Mouse (Mus musculus) right cerebral cortex, postnatal 4 days (tissue): ENCODE measurements at regions not wholly inside any gene's neighbourhood (a gene's known extent, or its start where the extent isn't known, plus 50 kb on each side); places are given as distances from the start of the nearest gene placed in this dataset.

ENCODE experiments used
- DNase-seq: peaks from one replicate; pipeline ENCODE4 v3.0.0-alpha.2; 2022

DNA sequence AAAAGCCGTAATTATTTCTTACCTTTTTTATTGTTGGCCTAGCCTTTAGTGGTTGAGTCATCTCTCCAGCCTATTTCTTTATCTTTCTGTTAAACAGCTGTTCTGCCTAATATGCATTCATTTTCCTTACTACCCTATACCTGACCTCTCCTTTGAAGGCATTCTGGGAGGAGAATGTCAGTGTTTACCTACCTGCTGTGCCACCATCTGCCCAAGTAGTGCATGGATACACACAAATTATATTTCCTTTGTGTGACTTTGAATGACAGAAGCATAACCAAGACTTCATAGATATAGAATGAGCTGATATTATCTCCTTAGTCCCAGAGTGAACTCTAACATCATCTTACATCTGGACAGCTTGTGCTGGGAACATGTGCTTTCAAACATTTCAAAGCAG is 293.5 kb upstream of the Tom1l1 start:
- DNase-seq, result no peak

GRCm38 (mm10) chr11:90978234-90978633 is 290.1 kb upstream of the Tom1l1 start:
- DNase-seq, result no peak

- peak; percentile 8 for DNase-seq
These were observed 252.9 kb upstream of the Tom1l1 start for GRCm38 (mm10) chr11:90941076-90941475.

- DNase-seq, result no peak
These were observed 237.6 kb upstream of the Tom1l1 start for GRCm38 (mm10) chr11:90925738-90926137.

DNA sequence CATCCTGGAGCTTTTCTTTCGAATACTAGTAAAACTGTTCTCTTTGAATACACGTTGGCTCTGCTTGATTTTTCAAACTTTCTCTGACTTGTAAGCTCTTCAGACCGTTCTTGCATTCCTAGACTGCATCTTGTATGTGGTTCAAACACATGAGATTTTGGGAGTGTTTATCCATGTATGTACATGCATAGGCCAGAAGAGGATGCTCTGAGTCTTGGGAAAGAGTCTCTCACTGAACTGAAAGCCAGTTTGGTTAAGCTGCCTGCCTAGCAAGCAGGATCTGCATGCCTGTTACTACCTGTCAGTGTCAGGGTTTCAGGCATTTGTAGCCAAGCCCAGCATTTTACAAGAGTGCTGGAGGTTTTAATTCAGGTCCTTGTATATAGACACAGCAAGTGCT is 229.6 kb upstream of the Tom1l1 start:
- no peak for DNase-seq

- DNase-seq, result no peak
These were observed 206.1 kb upstream of the Tom1l1 start for GRCm38 (mm10) chr11:90894236-90894635.

DNA sequence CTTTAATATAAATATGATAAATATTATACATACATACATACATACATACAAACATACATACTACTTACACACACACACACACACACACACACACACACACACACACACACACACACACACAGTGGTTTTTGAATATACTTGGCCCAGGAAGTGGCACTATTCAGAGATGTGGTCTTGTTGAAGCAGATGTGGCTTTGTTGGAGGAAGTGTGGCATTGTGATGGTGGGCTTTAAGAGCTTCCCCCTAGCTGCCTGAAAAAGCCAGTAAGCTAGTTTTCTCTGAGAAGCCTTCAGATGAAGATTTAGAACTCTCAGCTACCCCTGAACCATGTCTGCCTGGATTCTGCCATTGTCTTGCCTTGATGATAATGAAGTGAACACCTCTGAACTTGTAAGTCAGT is 185.0 kb upstream of the Tom1l1 start:
- no peak for DNase-seq

DNA sequence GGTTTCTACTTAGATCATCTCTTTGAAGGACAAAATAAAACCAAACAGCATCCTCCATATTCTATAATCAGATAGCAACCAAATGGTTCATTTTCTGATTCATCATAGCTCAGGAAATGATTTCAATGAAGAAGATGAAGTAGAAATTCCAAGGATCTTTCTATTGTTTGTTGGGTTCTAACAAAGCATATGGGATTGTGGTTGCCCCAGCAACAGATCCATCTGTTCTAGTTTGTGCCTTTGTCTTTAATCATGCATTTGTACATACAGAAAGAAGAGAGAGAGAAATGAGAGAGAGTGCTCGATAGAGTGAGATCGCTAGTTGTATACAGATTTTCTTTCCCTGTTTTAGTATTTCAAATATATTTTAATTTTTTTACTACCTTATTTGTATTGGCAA is 183.5 kb upstream of the Tom1l1 start:
- DNase-seq, result no peak

DNA sequence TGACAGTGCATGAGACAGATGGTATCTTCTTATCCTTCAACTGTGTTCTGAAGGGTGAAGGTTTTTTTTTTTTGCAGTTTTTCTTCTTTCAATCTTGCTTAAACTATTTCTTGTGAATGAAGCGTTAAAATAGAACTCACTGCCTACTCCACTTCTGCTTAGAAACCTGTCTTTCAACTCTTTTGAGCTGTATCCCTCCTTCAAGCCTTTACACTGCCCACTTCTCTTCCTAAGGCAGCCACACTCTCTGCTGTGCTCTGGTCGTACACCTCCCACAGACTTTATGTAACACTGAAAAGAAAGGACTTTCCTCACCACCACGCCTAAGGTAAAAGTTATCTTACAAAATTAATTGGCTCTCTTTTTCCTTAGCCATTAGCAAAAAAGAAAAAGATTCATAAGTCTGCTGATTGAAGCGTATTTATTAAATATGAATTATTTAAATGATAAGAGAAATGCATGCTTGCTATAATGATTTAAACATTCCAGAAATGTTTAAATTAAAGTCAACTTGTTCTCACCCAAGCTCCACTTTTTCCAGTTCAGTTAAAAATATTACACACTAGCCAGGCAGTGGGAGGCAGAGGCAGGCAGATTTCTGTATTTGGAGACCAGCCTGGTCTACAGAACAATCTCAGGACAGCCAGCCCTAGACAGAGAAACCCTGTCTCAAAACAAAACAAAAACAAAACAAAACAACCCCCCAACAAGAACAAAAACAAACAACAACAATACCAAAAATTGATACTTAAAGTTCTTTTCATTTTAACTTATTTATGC is 176.0 kb upstream of the Tom1l1 start:
- DNase-seq, result no peak

DNA sequence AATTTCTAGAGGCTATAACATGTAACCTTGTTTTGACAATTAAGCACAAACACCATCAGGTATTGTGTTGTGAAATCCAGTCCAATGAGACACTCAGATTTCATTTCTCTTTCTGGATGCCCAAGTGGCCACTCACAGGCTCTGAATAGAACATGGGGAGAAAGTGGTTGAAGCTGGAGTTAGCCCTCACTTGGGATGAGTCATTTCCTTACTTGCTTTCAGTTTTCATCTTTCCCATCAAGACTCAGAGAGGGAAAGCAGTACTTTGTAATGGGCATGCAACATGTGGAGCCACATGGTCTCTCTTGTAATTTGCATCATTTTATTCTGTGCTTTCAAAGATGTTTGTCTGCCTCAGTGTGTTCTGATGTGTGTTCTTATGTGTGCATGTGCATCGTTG is 167.6 kb upstream of the Tom1l1 start:
- no peak for DNase-seq

DNA sequence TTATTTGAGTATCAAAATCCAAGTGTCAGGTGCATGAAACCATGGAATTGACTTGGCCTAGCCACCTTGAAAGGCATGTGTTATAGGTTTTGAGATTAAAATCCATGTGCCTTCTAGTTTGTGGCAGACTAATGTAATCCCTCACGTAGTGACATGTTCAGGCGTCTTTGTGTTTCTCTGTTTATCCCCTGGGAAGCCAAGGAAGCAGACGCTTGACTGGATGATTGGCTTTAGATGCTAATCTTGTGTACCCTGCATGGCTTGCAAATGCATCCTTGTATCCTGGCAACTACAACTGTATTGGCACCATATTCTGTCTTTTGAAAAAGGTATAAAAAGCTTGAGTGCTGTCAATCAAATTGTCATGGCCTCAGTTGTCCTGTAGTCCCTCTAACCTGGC is 167.2 kb upstream of the Tom1l1 start:
- DNase-seq, result no peak

DNA sequence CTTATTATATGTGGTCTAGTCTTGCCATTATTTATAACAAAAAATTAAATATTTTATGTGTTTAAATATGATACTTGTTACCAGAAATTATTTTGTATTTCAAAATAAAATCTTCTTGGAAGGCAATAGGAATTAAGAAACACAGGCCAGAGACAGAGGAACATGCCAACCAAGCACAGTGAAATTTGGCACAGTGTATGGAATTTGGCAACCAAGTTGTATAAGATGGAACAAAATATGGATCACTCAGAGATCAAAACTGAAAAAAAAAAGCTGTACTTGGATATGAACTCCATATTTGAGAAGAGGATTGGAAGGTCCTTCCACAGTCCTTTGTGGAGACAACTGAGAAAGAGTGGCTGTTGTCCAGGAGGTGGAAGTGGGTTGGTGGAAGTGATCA is 163.1 kb upstream of the Tom1l1 start:
- no peak for DNase-seq

DNA sequence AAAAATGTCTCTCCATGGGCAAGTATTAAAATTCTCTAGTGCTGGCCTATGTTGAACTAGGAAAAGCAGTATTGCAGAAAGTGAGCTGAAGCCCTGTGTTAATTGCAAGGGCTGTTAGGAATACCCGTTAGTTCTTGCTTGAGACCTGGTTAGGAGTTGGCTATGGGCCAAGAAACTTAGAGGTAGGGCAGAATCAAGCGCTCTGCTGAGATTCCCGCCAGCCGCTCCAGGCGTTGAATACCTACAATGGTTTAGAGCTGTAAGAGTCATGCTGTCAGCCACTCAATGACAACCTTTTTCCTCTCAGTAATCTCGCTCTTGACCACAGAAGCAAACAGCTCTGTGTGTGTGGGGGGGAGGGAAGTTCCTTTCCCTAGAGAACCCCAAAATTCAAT is 156.8 kb upstream of the Tom1l1 start:
- no peak for DNase-seq

- DNase-seq, result no peak
These were observed 156.2 kb upstream of the Tom1l1 start for GRCm38 (mm10) chr11:90844266-90844924.

DNA sequence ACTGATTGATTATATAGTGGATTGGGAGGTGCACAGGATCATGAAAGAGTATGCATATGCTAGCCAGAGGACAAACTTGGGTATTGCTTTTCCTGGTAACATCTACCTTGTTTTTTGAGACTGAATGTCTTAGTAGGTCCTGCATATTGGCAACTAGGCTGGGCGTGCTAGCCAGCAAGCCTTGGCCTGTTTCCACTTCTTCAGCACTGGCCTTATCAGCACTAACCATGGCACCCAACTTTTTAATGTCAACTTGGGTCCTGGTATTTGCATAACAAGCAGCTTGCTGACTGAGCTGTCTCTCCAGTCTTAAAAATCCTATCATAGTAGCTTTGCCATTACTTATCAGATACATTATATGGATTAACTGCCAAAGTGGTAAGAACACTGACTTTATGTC is 150.0 kb upstream of the Tom1l1 start:
- no peak for DNase-seq

DNA sequence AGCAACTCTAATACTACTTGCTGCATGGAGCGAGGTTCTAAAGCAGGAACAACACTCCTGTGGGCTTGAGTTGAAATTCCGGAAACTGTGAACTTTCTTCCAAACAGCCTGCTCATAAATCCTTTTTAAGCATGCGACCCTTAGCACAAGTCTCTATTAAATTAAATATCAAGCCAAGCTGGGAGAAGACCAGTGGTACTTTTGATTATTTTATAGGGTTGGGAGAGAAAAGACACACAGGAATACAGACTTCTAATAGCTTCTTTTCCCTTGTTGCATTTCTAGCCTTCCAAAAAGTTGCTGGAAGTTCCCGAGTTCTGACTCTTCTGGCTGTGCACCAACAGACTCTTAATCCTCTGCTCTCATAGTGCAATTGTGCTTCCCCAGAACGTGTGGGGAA is 136.6 kb upstream of the Tom1l1 start:
- DNase-seq, result no peak

DNA sequence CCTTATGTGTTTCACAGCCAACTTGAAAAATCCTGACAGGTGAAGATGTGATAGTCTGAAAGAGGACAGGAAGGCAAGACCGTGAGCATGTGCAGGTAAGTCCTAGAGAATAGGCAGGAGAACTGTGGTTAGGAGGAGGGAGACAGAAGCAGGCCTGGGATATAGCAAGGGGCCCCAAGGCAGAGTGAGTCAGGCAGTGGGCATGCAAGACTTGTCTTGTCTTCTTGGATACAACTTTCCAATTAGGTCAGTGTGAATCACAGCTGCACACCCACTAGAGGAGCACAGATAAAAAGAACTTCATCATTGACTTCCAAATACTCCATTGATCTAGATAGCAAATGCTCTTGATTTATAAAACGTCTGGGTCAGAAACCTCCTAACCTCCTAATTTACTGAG is 128.6 kb upstream of the Tom1l1 start:
- DNase-seq, result no peak

DNA sequence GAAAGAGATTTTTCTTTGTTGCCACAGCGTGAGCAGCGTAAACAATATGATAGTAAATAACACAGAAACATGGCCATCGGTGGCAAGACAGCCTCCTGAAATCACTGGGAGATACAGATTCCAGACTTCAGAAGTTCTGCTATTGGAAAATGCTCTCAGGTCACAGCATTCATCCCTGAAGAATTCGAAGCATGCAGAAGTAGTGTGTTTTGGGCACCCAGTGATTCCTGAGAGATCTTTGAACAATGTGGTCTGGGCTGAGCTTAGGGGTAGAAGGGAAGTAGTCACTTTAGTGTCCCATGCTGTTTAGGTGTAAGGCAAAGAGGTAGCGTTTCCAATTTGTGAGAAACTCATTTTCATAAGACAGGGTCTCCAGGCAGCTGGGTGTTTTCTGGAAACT is 126.3 kb upstream of the Tom1l1 start:
- no peak for DNase-seq

DNA sequence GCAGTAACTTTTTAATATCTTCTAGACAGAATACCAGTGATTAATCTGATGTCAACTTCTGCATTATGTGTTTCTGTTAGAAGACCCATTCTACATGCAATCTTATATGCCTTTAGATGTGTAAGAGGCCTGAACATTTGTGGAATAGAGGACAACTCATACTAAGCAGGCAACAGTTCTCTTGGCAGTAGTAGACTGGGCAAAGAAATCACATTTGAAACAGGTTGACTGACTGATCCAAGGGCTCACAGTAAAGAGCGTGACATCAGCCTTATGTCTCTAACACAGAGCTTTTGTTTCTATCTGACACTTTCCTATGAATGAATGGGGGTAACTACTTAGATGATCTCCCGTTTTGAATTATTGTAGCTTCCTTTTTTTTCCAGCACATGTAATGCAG is 124.8 kb upstream of the Tom1l1 start:
- DNase-seq, result no peak

GRCm38 (mm10) chr11:90812530-90812929 is 124.4 kb upstream of the Tom1l1 start:
- no peak for DNase-seq

DNA sequence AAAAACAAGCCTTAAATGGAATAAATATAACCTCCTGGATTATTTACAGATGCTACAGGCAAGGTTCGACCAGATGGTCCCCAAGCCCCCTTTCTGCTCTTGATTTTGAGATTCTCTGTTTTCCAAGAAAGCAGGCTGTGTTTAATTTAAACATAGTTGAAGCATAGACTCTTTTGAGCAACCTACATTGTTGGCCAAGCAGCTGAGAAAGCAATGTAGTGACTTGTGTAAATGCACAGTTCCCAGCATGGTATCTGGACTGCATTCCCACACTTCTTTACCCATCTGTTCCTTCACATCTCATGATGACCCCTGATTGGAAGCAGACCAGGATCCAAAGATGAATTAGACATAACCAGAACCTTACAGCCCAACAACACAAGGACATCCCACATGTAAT is 120.3 kb upstream of the Tom1l1 start:
- no peak for DNase-seq

DNA sequence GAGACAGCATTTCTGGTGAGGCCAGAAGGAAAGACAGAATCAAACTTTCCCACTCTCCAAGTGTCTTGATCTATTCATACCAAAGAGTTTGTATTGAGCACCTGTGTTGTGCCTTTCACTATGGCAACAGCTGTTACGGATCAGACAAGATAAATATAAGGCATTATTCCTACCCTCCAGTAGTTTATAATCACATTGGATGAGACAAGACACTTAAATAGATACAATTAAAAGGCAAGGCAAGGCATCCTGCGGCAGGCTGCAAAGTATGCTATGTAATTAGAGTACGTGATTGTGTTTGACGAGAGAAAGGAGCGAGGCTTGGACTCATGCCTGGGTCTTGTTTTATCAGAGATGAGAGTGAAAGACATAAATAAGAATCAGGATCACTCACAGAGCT is 119.2 kb upstream of the Tom1l1 start:
- no peak for DNase-seq

- no peak for DNase-seq
These were observed 114.6 kb upstream of the Tom1l1 start for GRCm38 (mm10) chr11:90802569-90803363.

DNA sequence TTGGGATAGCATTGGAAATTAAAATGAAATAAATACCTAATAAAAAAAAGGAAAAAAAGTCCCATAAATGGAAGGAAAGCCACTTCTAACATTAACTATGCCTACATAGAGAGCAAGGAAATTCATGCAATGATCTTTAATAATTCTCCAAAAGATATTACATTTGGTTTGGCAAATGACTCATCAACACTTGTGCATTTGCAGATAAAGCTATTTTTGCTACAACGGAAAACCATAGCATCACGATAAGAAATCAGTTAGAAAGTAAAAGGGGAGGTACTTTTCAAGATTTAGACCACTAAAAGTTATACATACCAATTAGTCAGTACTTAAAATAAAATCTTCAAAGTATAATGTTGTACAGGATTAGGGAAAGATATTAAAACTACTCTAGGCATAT is 109.4 kb upstream of the Tom1l1 start:
- no peak for DNase-seq
